Mouse (Mus musculus) liver, embryonic 14.5 days (tissue): Measurements from ENCODE around the gene Pcgf2. TPM values are rescaled to one million over a fixed set of nuclear protein-coding genes. Genes with fewer than 3 reads are reported as not detected.

Experiments used
- ATAC-seq: fragments of 200-750 bp; cut with Nextera tagmentation; 2 replicates; pipeline ENCODE4 v1.8.0; 2017; ENCODE audit warnings: moderate number of reproducible peaks, mild to moderate bottlenecking, moderate library complexity; ENCODE audit not compliant: insufficient read depth
- DNase-seq, 3 experiments: peaks; one replicate each; pipeline ENCODE4 v3.0.0-alpha.2; 2012 to 2013; ENCODE audit warnings: low read depth in 3 of 3, low spot score in 3 of 3
- H3K27ac ChIP-seq: fragments of 300-500 bp; sonication (generic); 2 replicates; pipeline ENCODE4 v1.5.1; 2014; ENCODE audit warnings: moderate library complexity, mild to moderate bottlenecking, control low read depth, inconsistent platforms
- H3K27me3 ChIP-seq: fragments of 300-500 bp; sonication (generic); 2 replicates; pipeline ENCODE4 v1.6.1; 2014; ENCODE audit warnings: mild to moderate bottlenecking, low read length, moderate library complexity; ENCODE audit not compliant: control insufficient read depth, insufficient read depth
- H3K36me3 ChIP-seq: fragments of 300-500 bp; sonication (generic); replicated peaks from 2 replicates; pipeline ENCODE4 v1.6.1; 2014; ENCODE audit warnings: low read depth; ENCODE audit not compliant: control insufficient read depth, insufficient read depth
- H3K4me1 ChIP-seq, 2 experiments: fragments of 200-500 bp in 1 of 2; fragments of 300-500 bp in 1 of 2; sonication (generic) in 1 of 2; replicated peaks; 2 replicates each; pipeline ENCODE4 v1.6.1; 2012 to 2014; ENCODE audit warnings: antibody characterized with exemption in 1 of 2, inconsistent platforms in 1 of 2, low read length in 1 of 2; ENCODE audit not compliant: control insufficient read depth in 2 of 2, insufficient read depth in 2 of 2
- H3K4me2 ChIP-seq: fragments of 300-500 bp; sonication (generic); 2 replicates; pipeline ENCODE4 v1.6.1; 2014; ENCODE audit warnings: low read depth, mild to moderate bottlenecking, control low read depth, moderate library complexity
- H3K4me3 ChIP-seq, 2 experiments: fragments of 200-500 bp in 1 of 2; fragments of 300-500 bp in 1 of 2; sonication (generic) in 1 of 2; 2 replicates each; pipeline ENCODE4 v1.5.1; 2012 to 2014; ENCODE audit warnings: low read depth in 2 of 2, low read length in 2 of 2, mild to moderate bottlenecking in 2 of 2, control low read depth in 1 of 2, inconsistent platforms in 1 of 2, moderate library complexity in 1 of 2; ENCODE audit not compliant: insufficient read depth in 1 of 2
- H3K9ac ChIP-seq: fragments of 300-500 bp; sonication (generic); replicated peaks from 2 replicates; pipeline ENCODE4 v1.6.1; 2014; ENCODE audit warnings: mild to moderate bottlenecking, control low read depth, moderate library complexity
- H3K9me3 ChIP-seq: fragments of 300-500 bp; sonication (generic); 2 replicates; pipeline ENCODE4 v1.6.1; 2016; ENCODE audit warnings: low read length, mixed read lengths; ENCODE audit not compliant: control insufficient read depth
- CTCF ChIP-seq: IDR thresholded peaks from 2 replicates; pipeline ENCODE4 v1.5.1; 2016; ENCODE audit warnings: antibody characterized with exemption, low read depth, control low read depth
- EP300 ChIP-seq: IDR thresholded peaks from 2 replicates; pipeline ENCODE4 v1.6.1; 2016; ENCODE audit warnings: antibody characterized with exemption, low read depth
- WGBS: fragments of 180-500 bp; shearing (Covaris S2); extraction: QIAGEN DNeasy Blood & Tissue Kit; methylation state at CpG from one replicate; pipeline ENCODE4 v1.1.7; 2014; ENCODE audit not compliant: insufficient replicate concordance; 5-methylcytosine and 5-hydroxymethylcytosine counted together
- polyA plus RNA-seq, 2 experiments: library from polyadenylated mRNA; depleted of rRNA in 1 of 2; stranded (reverse) in 1 of 2; unstranded in 1 of 2; fragments of >200 nt; fragmentation: Nextera tagmentation in 1 of 2; extraction: Ambion mirVana in 1 of 2; gene quantifications; 2 replicates each; pipeline versions ENCODE4 v1.2.1 to v1.2.3; 2012 to 2014

The Pcgf2 gene
- polyA plus RNA-seq, 2 experiments: 1.5 to 4.4 TPM

- Histone ChIP-seq H3K4me3 (no peak overlapping the region), H3K36me3 (peaks cover 29% of the 10 kb centered on the region), H3K4me2 (no peak overlapping the region), H3K27me3 (no peaks in the 10 kb centered on the region), H3K4me1 (no peaks in the 10 kb centered on the region), H3K9ac (no peak overlapping the region), H3K27ac (no peak overlapping the region), H3K9me3 (no peaks in the 10 kb centered on the region; the same call in 1 of the 2 replicates)
- no peak for TF ChIP-seq CTCF
- TF ChIP-seq EP300: no peak
- ATAC-seq (no peak), DNase-seq (no peak)
- WGBS: 72% methylated on average over 4 of the region's 4 CpGs
Observed at GRCm38 (mm10) chr11:97719041-97719440, 18.7 kb upstream of the Pcgf2 start.

GRCm38 (mm10) chr11:97718281-97718860, 18.1 kb upstream of the Pcgf2 start:
- no peaks in the 10 kb centered on the region for H3K4me1 ChIP-seq
- H3K9ac ChIP-seq: no peak overlapping the region
- no peak overlapping the region for H3K27ac ChIP-seq
- DNase-seq: no peak
- H3K4me2 ChIP-seq: no peak overlapping the region
- H3K27me3 ChIP-seq: no peaks in the 10 kb centered on the region
- H3K9me3 ChIP-seq: no peaks in the 10 kb centered on the region; the same call in 1 of the 2 replicates
- no peak overlapping the region for H3K4me3 ChIP-seq
- peaks cover 29% of the 10 kb centered on the region for H3K36me3 ChIP-seq
- WGBS: 52% methylated on average over 15 of the region's 15 CpGs
- no peak for ATAC-seq
- TF ChIP-seq CTCF (no peak), EP300 (no peak)

GRCm38 (mm10) chr11:97717369-97718280, 17.3 kb upstream of the Pcgf2 start:
- H3K36me3 ChIP-seq: peaks cover 29% of the 10 kb centered on the region
- TF ChIP-seq CTCF (no peak), EP300 (no peak)
- no peak overlapping the region for H3K27ac ChIP-seq
- no peak for DNase-seq
- H3K4me2 ChIP-seq: no peak overlapping the region
- no peak overlapping the region for H3K9ac ChIP-seq
- no peaks in the 10 kb centered on the region for H3K4me1 ChIP-seq
- H3K9me3 ChIP-seq: no peaks in the 10 kb centered on the region; the same call in 1 of the 2 replicates
- WGBS: 77% methylated on average over 26 of the region's 26 CpGs
- H3K27me3 ChIP-seq: no peaks in the 10 kb centered on the region
- H3K4me3 ChIP-seq: no peak overlapping the region
- no peak for ATAC-seq

GRCm38 (mm10) chr11:97716021-97716420, 15.7 kb upstream of the Pcgf2 start:
- no peak for DNase-seq
- peaks cover 15% of the 10 kb centered on the region for H3K36me3 ChIP-seq
- H3K9ac ChIP-seq: no peak overlapping the region
- no peaks in the 10 kb centered on the region for H3K9me3 ChIP-seq
- H3K27me3 ChIP-seq: no peaks in the 10 kb centered on the region
- no peak overlapping the region for H3K27ac ChIP-seq
- no peak overlapping the region for H3K4me3 ChIP-seq
- no peak overlapping the region for H3K4me2 ChIP-seq
- H3K4me1 ChIP-seq: no peaks in the 10 kb centered on the region
- 79% methylated on average over 8 of the region's 8 CpGs for WGBS
- no peak for TF ChIP-seq CTCF
- no peak for TF ChIP-seq EP300
- no peak for ATAC-seq
